Mouse (Mus musculus): ENCODE measurements at regions not wholly inside any gene's neighbourhood (a gene's known extent, or its start where the extent isn't known, plus 50 kb on each side); places are given as distances from the start of the nearest gene placed in this dataset.
A peak's percentile ranks its signal among the peaks of the same experiment; 100 is the strongest.

GRCm38 (mm10) chr14:72121006-72121405 lies 370.6 kb downstream of the Gm9195 start:
- intact Hi-C loops (cut with DNase I) = no loop called here
- DNase-seq = no peak

- intact Hi-C loops (cut with DNase I) = no loop called here
- peak; percentile 36 to 37 for DNase-seq
These were observed 374.8 kb downstream of the Gm9195 start for GRCm38 (mm10) chr14:72116842-72117241.

- intact Hi-C loops (cut with DNase I) = no loop called here
- no peak for DNase-seq
These were observed 378.2 kb downstream of the Gm9195 start for GRCm38 (mm10) chr14:72113377-72113993.

GRCm38 (mm10) chr14:72110689-72111088 lies 380.9 kb downstream of the Gm9195 start:
- no peak for DNase-seq
- intact Hi-C loops (cut with DNase I) = no loop called here

- intact Hi-C loops (cut with DNase I) = no loop called here
These were observed 400.1 kb downstream of the Gm9195 start for GRCm38 (mm10) chr14:72091579-72091978.

GRCm38 (mm10) chr14:72081473-72081872 lies 410.2 kb downstream of the Gm9195 start:
- intact Hi-C loops (cut with DNase I) = no loop called here
- DNase-seq = no peak

More at GRCm38 (mm10) chr14:72091579-72091978, 400.1 kb downstream of the Gm9195 start:
- DNase-seq = peak in 1 of 2 experiments; percentile 4

- DNase-seq = no peak
- intact Hi-C loops (cut with DNase I) = no loop called here
These were observed 427.4 kb downstream of the Gm9195 start for GRCm38 (mm10) chr14:72064111-72064812.

- DNase-seq = peak in 1 of 2 experiments; percentile 1
- intact Hi-C loops (cut with DNase I) = no loop called here
These were observed 448.8 kb downstream of the Gm9195 start for GRCm38 (mm10) chr14:72042881-72043236.

- intact Hi-C loops (cut with DNase I) = no loop called here
These were observed 449.3 kb downstream of the Gm9195 start for GRCm38 (mm10) chr14:72042112-72042880.

GRCm38 (mm10) chr14:72030396-72030795 lies 461.2 kb downstream of the Gm9195 start:
- intact Hi-C loops (cut with DNase I) = loop anchor here (5.0 kb wide), 1 partner anchor 262 kb away; no protein-coding TSS in a partner anchor
- DNase-seq = no peak

More at GRCm38 (mm10) chr14:72042112-72042880, 449.3 kb downstream of the Gm9195 start:
- DNase-seq = peak; percentile 6 to 13

GRCm38 (mm10) chr14:72027362-72028020 lies 464.1 kb downstream of the Gm9195 start:
- peak; percentile 30 to 37 for DNase-seq

GRCm38 (mm10) chr14:72004371-72004770 lies 487.3 kb downstream of the Gm9195 start:
- DNase-seq = no peak
- intact Hi-C loops (cut with DNase I) = no loop called here

More at GRCm38 (mm10) chr14:72027362-72028020, 464.1 kb downstream of the Gm9195 start:
- intact Hi-C loops (cut with DNase I) = loop anchor here (5.0 kb wide), 1 partner anchor 160 kb away; no protein-coding TSS in a partner anchor

- intact Hi-C loops (cut with DNase I) = no loop called here
- no peak for DNase-seq
These were observed 489.2 kb downstream of the Gm9195 start for GRCm38 (mm10) chr14:72002205-72003138.

- intact Hi-C loops (cut with DNase I) = no loop called here
- DNase-seq = no peak
These were observed 518.6 kb downstream of the Gm9195 start for GRCm38 (mm10) chr14:71973016-71973415.

GRCm38 (mm10) chr14:71972521-71972920 lies 519.1 kb downstream of the Gm9195 start:
- intact Hi-C loops (cut with DNase I) = no loop called here
- DNase-seq = no peak

GRCm38 (mm10) chr14:71967646-71968045 lies 524.0 kb downstream of the Gm9195 start:
- intact Hi-C loops (cut with DNase I) = no loop called here
- no peak for DNase-seq

GRCm38 (mm10) chr14:71963389-71964169 lies 528.1 kb downstream of the Gm9195 start:
- intact Hi-C loops (cut with DNase I) = no loop called here
- DNase-seq = no peak

- no peak for DNase-seq
- intact Hi-C loops (cut with DNase I) = no loop called here
These were observed 542.9 kb downstream of the Gm9195 start for GRCm38 (mm10) chr14:71948701-71949100.

- intact Hi-C loops (cut with DNase I) = no loop called here
- no peak for DNase-seq
These were observed 554.5 kb downstream of the Gm9195 start for GRCm38 (mm10) chr14:71937157-71937485.
